Mouse (Mus musculus): Measurements from ENCODE around the gene Barx2. TPM values are rescaled to one million over a fixed set of nuclear protein-coding genes. Genes with fewer than 3 reads are reported as not detected.

Gene Barx2
- 1.0 and 1.3 TPM in 2 replicates for polyA plus RNA-seq (2014; fragmentation: Nextera tagmentation; extraction: Ambion mirVana)

- Histone ChIP-seq H3K9me3 (ENCODE audit: control insufficient read depth, low read length) (no peaks in the 10 kb centered on the region), H3K4me1 (ENCODE audit: control insufficient read depth, insufficient read depth, low read length) (peaks cover 17% of the 10 kb centered on the region), H3K36me3 (ENCODE audit: control insufficient read depth, insufficient read depth, low read length) (no peaks in the 10 kb centered on the region), H3K27me3 (ENCODE audit: control insufficient read depth, insufficient read depth, low read length) (peaks cover 52% of the 10 kb centered on the region), H3K9ac (ENCODE audit: low read length) (peak within 1 kb of the TSS; percentile 45; the same call in 1 of the 2 replicates), H3K27ac (replicated peaks; ENCODE audit: low read depth, low read length) (no peak within 1 kb of the TSS), H3K4me3 (ENCODE audit: low read depth, low read length) (peak within 1 kb of the TSS; percentile 54), H3K4me2 (ENCODE audit: low read depth, severe bottlenecking) (peak within 1 kb of the TSS; percentile 97)
- peak; percentile 72 for ATAC-seq (ENCODE audit: insufficient number of reproducible peaks, low FRiP score, low TSS enrichment, low read depth)
- WGBS: under 1% methylated on average over 73 of the region's 81 CpGs
- DNase-seq (ENCODE audit: low spot score): peak; percentile 81
Measured at GRCm38 (mm10) chr9:31912921-31913738, at the start of gene Barx2. Barx2 (minus strand) TSS chr9:31913462.

GRCm38 (mm10) chr9:31962265-31962664 is 49.0 kb upstream of the Barx2 start:
- no peak overlapping the region for H3K4me3 ChIP-seq (ENCODE audit: low read depth, low read length)
- WGBS: 56% methylated on average over 1 of the region's 1 CpGs
- peak; percentile 9 for DNase-seq (ENCODE audit: low spot score)

GRCm38 (mm10) chr9:31960488-31960887 is 47.2 kb upstream of the Barx2 start:
- Histone ChIP-seq H3K27ac (replicated peaks; ENCODE audit: low read depth, low read length) (no peak overlapping the region), H3K4me1 (ENCODE audit: control insufficient read depth, insufficient read depth, low read length) (no peaks in the 10 kb centered on the region), H3K27me3 (ENCODE audit: control insufficient read depth, insufficient read depth, low read length) (no peaks in the 10 kb centered on the region), H3K4me3 (ENCODE audit: low read depth, low read length) (no peak overlapping the region), H3K4me2 (ENCODE audit: low read depth, severe bottlenecking) (no peak overlapping the region), H3K36me3 (ENCODE audit: control insufficient read depth, insufficient read depth, low read length) (no peaks in the 10 kb centered on the region), H3K9ac (ENCODE audit: low read length) (no peak overlapping the region), H3K9me3 (ENCODE audit: control insufficient read depth, low read length) (no peaks in the 10 kb centered on the region)
- ATAC-seq (ENCODE audit: insufficient number of reproducible peaks, low FRiP score, low TSS enrichment, low read depth) (no peak), DNase-seq (ENCODE audit: low spot score) (peak; percentile 21)
- 65% methylated on average over 2 of the region's 2 CpGs for WGBS

More at GRCm38 (mm10) chr9:31962265-31962664, 49.0 kb upstream of the Barx2 start:
- no peaks in the 10 kb centered on the region for H3K9me3 ChIP-seq (ENCODE audit: control insufficient read depth, low read length)
- H3K9ac ChIP-seq (ENCODE audit: low read length): no peak overlapping the region
- ATAC-seq (ENCODE audit: insufficient number of reproducible peaks, low FRiP score, low TSS enrichment, low read depth): no peak
- no peaks in the 10 kb centered on the region for H3K36me3 ChIP-seq (ENCODE audit: control insufficient read depth, insufficient read depth, low read length)
- no peaks in the 10 kb centered on the region for H3K4me1 ChIP-seq (ENCODE audit: control insufficient read depth, insufficient read depth, low read length)
- H3K27ac ChIP-seq (replicated peaks; ENCODE audit: low read depth, low read length): no peak overlapping the region
- H3K4me2 ChIP-seq (ENCODE audit: low read depth, severe bottlenecking): no peak overlapping the region
- H3K27me3 ChIP-seq (ENCODE audit: control insufficient read depth, insufficient read depth, low read length): no peaks in the 10 kb centered on the region

GRCm38 (mm10) chr9:31958120-31958519 is 44.9 kb upstream of the Barx2 start:
- no peak for ATAC-seq (ENCODE audit: insufficient number of reproducible peaks, low FRiP score, low TSS enrichment, low read depth)
- Histone ChIP-seq H3K9ac (ENCODE audit: low read length) (no peak overlapping the region), H3K27ac (replicated peaks; ENCODE audit: low read depth, low read length) (no peak overlapping the region), H3K4me3 (ENCODE audit: low read depth, low read length) (no peak overlapping the region), H3K36me3 (ENCODE audit: control insufficient read depth, insufficient read depth, low read length) (no peaks in the 10 kb centered on the region), H3K4me2 (ENCODE audit: low read depth, severe bottlenecking) (no peak overlapping the region), H3K9me3 (ENCODE audit: control insufficient read depth, low read length) (no peaks in the 10 kb centered on the region), H3K27me3 (ENCODE audit: control insufficient read depth, insufficient read depth, low read length) (no peaks in the 10 kb centered on the region), H3K4me1 (ENCODE audit: control insufficient read depth, insufficient read depth, low read length) (no peaks in the 10 kb centered on the region)
- DNase-seq (ENCODE audit: low spot score): no peak

GRCm38 (mm10) chr9:31950506-31950905 is 37.2 kb upstream of the Barx2 start:
- Histone ChIP-seq H3K9me3 (ENCODE audit: control insufficient read depth, low read length) (no peaks in the 10 kb centered on the region), H3K4me3 (ENCODE audit: low read depth, low read length) (no peak overlapping the region), H3K27me3 (ENCODE audit: control insufficient read depth, insufficient read depth, low read length) (no peaks in the 10 kb centered on the region), H3K4me2 (ENCODE audit: low read depth, severe bottlenecking) (no peak overlapping the region), H3K27ac (replicated peaks; ENCODE audit: low read depth, low read length) (no peak overlapping the region), H3K4me1 (ENCODE audit: control insufficient read depth, insufficient read depth, low read length) (no peaks in the 10 kb centered on the region), H3K36me3 (ENCODE audit: control insufficient read depth, insufficient read depth, low read length) (no peaks in the 10 kb centered on the region), H3K9ac (ENCODE audit: low read length) (no peak overlapping the region)
- DNase-seq (ENCODE audit: low spot score): no peak
- no peak for ATAC-seq (ENCODE audit: insufficient number of reproducible peaks, low FRiP score, low TSS enrichment, low read depth)
- WGBS: 90% methylated on average over 5 of the region's 5 CpGs

- Histone ChIP-seq H3K9ac (ENCODE audit: low read length) (no peak overlapping the region), H3K27ac (replicated peaks; ENCODE audit: low read depth, low read length) (no peak overlapping the region), H3K4me1 (ENCODE audit: control insufficient read depth, insufficient read depth, low read length) (no peaks in the 10 kb centered on the region), H3K4me2 (ENCODE audit: low read depth, severe bottlenecking) (no peak overlapping the region), H3K36me3 (ENCODE audit: control insufficient read depth, insufficient read depth, low read length) (no peaks in the 10 kb centered on the region), H3K9me3 (ENCODE audit: control insufficient read depth, low read length) (no peaks in the 10 kb centered on the region), H3K4me3 (ENCODE audit: low read depth, low read length) (no peak overlapping the region), H3K27me3 (ENCODE audit: control insufficient read depth, insufficient read depth, low read length) (no peaks in the 10 kb centered on the region)
- WGBS: 89% methylated on average over 5 of the region's 5 CpGs
- no peak for DNase-seq (ENCODE audit: low spot score)
- no peak for ATAC-seq (ENCODE audit: insufficient number of reproducible peaks, low FRiP score, low TSS enrichment, low read depth)
Measured at GRCm38 (mm10) chr9:31949031-31949430, 35.8 kb upstream of the Barx2 start.

- Histone ChIP-seq H3K4me3 (ENCODE audit: low read depth, low read length) (no peak overlapping the region), H3K9ac (ENCODE audit: low read length) (no peak overlapping the region), H3K27ac (replicated peaks; ENCODE audit: low read depth, low read length) (no peak overlapping the region), H3K9me3 (ENCODE audit: control insufficient read depth, low read length) (no peaks in the 10 kb centered on the region), H3K27me3 (ENCODE audit: control insufficient read depth, insufficient read depth, low read length) (no peaks in the 10 kb centered on the region), H3K36me3 (ENCODE audit: control insufficient read depth, insufficient read depth, low read length) (no peaks in the 10 kb centered on the region), H3K4me1 (ENCODE audit: control insufficient read depth, insufficient read depth, low read length) (no peaks in the 10 kb centered on the region), H3K4me2 (ENCODE audit: low read depth, severe bottlenecking) (no peak overlapping the region)
- 90% methylated on average over 10 of the region's 10 CpGs for WGBS
- DNase-seq (ENCODE audit: low spot score) (no peak), ATAC-seq (ENCODE audit: insufficient number of reproducible peaks, low FRiP score, low TSS enrichment, low read depth) (no peak)
Measured at GRCm38 (mm10) chr9:31947051-31947450, 33.8 kb upstream of the Barx2 start.

GRCm38 (mm10) chr9:31942334-31942733 is 29.1 kb upstream of the Barx2 start:
- Histone ChIP-seq H3K4me2 (ENCODE audit: low read depth, severe bottlenecking) (no peak overlapping the region), H3K9ac (ENCODE audit: low read length) (no peak overlapping the region), H3K4me3 (ENCODE audit: low read depth, low read length) (no peak overlapping the region), H3K27ac (replicated peaks; ENCODE audit: low read depth, low read length) (no peak overlapping the region), H3K36me3 (ENCODE audit: control insufficient read depth, insufficient read depth, low read length) (no peaks in the 10 kb centered on the region), H3K4me1 (ENCODE audit: control insufficient read depth, insufficient read depth, low read length) (no peaks in the 10 kb centered on the region), H3K27me3 (ENCODE audit: control insufficient read depth, insufficient read depth, low read length) (no peaks in the 10 kb centered on the region), H3K9me3 (ENCODE audit: control insufficient read depth, low read length) (no peaks in the 10 kb centered on the region)
- DNase-seq (ENCODE audit: low spot score) (no peak), ATAC-seq (ENCODE audit: insufficient number of reproducible peaks, low FRiP score, low TSS enrichment, low read depth) (no peak)
- WGBS: 64% methylated on average over 1 of the region's 1 CpGs

Measured in limb, embryonic 11.5 days (tissue).